Mouse (Mus musculus) duodenum, adult 2 months (tissue): Measurements from ENCODE around the gene Krt20. TPM values are rescaled to one million over a fixed set of nuclear protein-coding genes. Genes with fewer than 3 reads are reported as not detected.

Source experiments
- polyA plus RNA-seq: library from polyadenylated mRNA; depleted of rRNA; stranded (reverse); fragments of >200 nt; gene quantifications from 2 replicates; pipeline ENCODE4 v1.2.3, GENCODE M21; 2012; ENCODE audit warnings: low replicate concordance; rRNA removed

Gene Krt20
- polyA plus RNA-seq: 90.1 and 382 TPM in 2 replicates

GRCm38 (mm10) chr11:99437972-99438371, at the start of gene Krt20:
Gene Krt20 (minus strand): TSS chr11:99438150.

GRCm38 (mm10) chr11:99422159-99422558, 15.8 kb downstream of the Krt20 start, which contains the start of gene Krt12:
Gene Krt12 (minus strand): TSS chr11:99422259.

GRCm38 (mm10) chr11:99389264-99389663, 48.7 kb downstream of the Krt20 start, which contains the start of gene Krt10:
Gene Krt10 (minus strand): TSS chr11:99389364.

Other genes starting within 250 kb of the Krt20 start
- 4.2 and 7.6 TPM in 2 replicates for gene Smarce1, start 207.1 kb downstream of the Krt20 start, polyA plus RNA-seq
- gene Krt222, start 194.1 kb downstream of the Krt20 start, polyA plus RNA-seq: 0.07 and 0.12 TPM in 2 replicates
- not detected in 2 replicates for gene Krt24, start 152.9 kb downstream of the Krt20 start, polyA plus RNA-seq
- not detected in 2 replicates for gene Krt25, start 115.2 kb downstream of the Krt20 start, polyA plus RNA-seq
- gene Krt26, start 100.2 kb downstream of the Krt20 start, polyA plus RNA-seq: not detected in 2 replicates
- gene Krt27, start 87.0 kb downstream of the Krt20 start, polyA plus RNA-seq: not detected in 2 replicates
- gene Krt28, start 63.2 kb downstream of the Krt20 start, polyA plus RNA-seq: 0.15 TPM in 1 of 2 replicates, not detected in the other
- 0.22 and 0.31 TPM in 2 replicates for gene Krt10, start 48.8 kb downstream of the Krt20 start, polyA plus RNA-seq
- gene Krt12, start 15.9 kb downstream of the Krt20 start, polyA plus RNA-seq: 2.3 and 5.4 TPM in 2 replicates
- 2.5 and 23.6 TPM in 2 replicates for gene Krt23, start 55.0 kb upstream of the Krt20 start, polyA plus RNA-seq
- gene Krt39, start 83.2 kb upstream of the Krt20 start, polyA plus RNA-seq: not detected in 2 replicates
- gene Krt40, start 105.0 kb upstream of the Krt20 start, polyA plus RNA-seq: not detected in 2 replicates
- not detected in 2 replicates for gene Krtap3-3, start 112.7 kb upstream of the Krt20 start, polyA plus RNA-seq
- gene Krtap3-2, start 118.7 kb upstream of the Krt20 start, polyA plus RNA-seq: not detected in 2 replicates
- not detected in 2 replicates for gene Gm11939, start 121.3 kb upstream of the Krt20 start, polyA plus RNA-seq
- 0.21 TPM in 1 of 2 replicates, not detected in the other for gene Krtap3-1, start 128.5 kb upstream of the Krt20 start, polyA plus RNA-seq
- not detected in 2 replicates for gene Krtap1-5, start 142.9 kb upstream of the Krt20 start, polyA plus RNA-seq
- gene Krtap1-4, start 145.5 kb upstream of the Krt20 start, polyA plus RNA-seq: not detected in 2 replicates
- not detected in 2 replicates for gene Krtap1-3, start 153.2 kb upstream of the Krt20 start, polyA plus RNA-seq
- gene Krtap9-3, start 160.0 kb upstream of the Krt20 start, polyA plus RNA-seq: not detected in 2 replicates
- gene Gm11938, start 165.2 kb upstream of the Krt20 start, polyA plus RNA-seq: not detected in 2 replicates
- gene Gm11937, start 172.0 kb upstream of the Krt20 start, polyA plus RNA-seq: not detected in 2 replicates
- gene Krtap2-4, start 176.7 kb upstream of the Krt20 start, polyA plus RNA-seq: 0.27 TPM in 1 of 2 replicates, not detected in the other
- gene Gm11562, start 182.3 kb upstream of the Krt20 start, polyA plus RNA-seq: not detected in 2 replicates
- gene Krtap4-1, start 190.1 kb upstream of the Krt20 start, polyA plus RNA-seq: not detected in 2 replicates
- not detected in 2 replicates for gene Krtap4-2, start 196.9 kb upstream of the Krt20 start, polyA plus RNA-seq
- gene Krtap4-7, start 205.9 kb upstream of the Krt20 start, polyA plus RNA-seq: not detected in 2 replicates
- not detected in 2 replicates for gene Gm11555, start 212.1 kb upstream of the Krt20 start, polyA plus RNA-seq
- gene Gm11563, start 220.8 kb upstream of the Krt20 start, polyA plus RNA-seq: not detected in 2 replicates
- gene Krtap4-6, start 227.8 kb upstream of the Krt20 start, polyA plus RNA-seq: not detected in 2 replicates